Mouse (Mus musculus) testis, adult 2 months (tissue): ENCODE measurements around the gene Ssu72.

Experiments
- CTCF ChIP-seq: fragments of 200-500 bp; IDR thresholded peaks from 2 replicates; pipeline ENCODE4 v1.5.1; 2012; ENCODE audit warnings: low read depth, mild to moderate bottlenecking, inconsistent platforms, low read length, moderate library complexity; ENCODE audit not compliant: control insufficient read depth, insufficient read depth, insufficient replicate concordance
- POLR2A ChIP-seq: fragments of 200-500 bp; IDR thresholded peaks from 2 replicates; pipeline ENCODE4 v1.6.1; 2012; ENCODE audit warnings: low read depth, mild to moderate bottlenecking, inconsistent platforms, low read length, moderate library complexity; ENCODE audit not compliant: control insufficient read depth

DNA sequence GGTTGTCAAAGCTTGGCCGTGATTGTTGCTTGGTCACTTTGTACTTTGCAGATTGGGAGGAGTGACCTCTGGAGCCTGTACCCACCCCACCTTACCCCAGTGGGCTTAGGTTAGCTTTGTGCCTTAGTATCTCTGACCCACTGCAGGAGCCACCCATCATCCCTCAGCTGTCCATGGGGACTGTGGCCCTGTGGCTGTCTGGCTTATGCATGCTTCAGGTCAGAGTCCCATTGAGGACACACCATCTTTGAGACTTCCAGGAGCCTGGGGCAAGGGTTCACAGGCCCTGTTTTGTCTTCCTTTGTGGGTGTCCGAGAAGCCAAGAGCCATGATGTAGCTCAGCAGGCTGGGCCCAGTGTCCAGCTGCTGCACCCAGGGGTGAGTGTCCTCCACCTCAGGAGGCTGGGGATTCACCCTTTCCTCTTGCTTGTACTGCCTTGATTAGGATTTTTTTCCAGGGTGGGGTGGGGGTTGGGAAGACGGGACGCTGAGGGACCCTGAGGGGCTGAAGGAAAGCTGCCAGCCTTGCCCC is 9.0 kb upstream of the Ssu72 start:
- TF ChIP-seq CTCF (no peak), POLR2A (no peak)
